Mouse (Mus musculus) small intestine, adult 2 months (tissue): ENCODE data around the gene Acox1. TPM values are rescaled to one million over a fixed set of nuclear protein-coding genes. Genes with fewer than 3 reads are reported as not detected.

Source experiments
- H3K27ac ChIP-seq: fragments of 200-500 bp; 2 replicates; pipeline ENCODE4 v1.5.1; 2012; ENCODE audit warnings: low read depth, low read length, control low read depth, inconsistent platforms; ENCODE audit not compliant: insufficient read depth
- H3K27me3 ChIP-seq: fragments of 200-500 bp; 2 replicates; pipeline ENCODE4 v1.6.1; 2012; ENCODE audit warnings: mild to moderate bottlenecking, moderate library complexity, low read length, inconsistent platforms; ENCODE audit not compliant: control insufficient read depth, insufficient read depth
- H3K36me3 ChIP-seq: fragments of 200-500 bp; 2 replicates; pipeline ENCODE4 v1.6.1; 2012; ENCODE audit warnings: mild to moderate bottlenecking, low read length, control low read depth, inconsistent platforms; ENCODE audit not compliant: control insufficient read depth, insufficient read depth
- H3K4me1 ChIP-seq: fragments of 200-500 bp; 2 replicates; pipeline ENCODE4 v1.6.1; 2012; ENCODE audit warnings: low read length, inconsistent platforms, mixed read lengths; ENCODE audit not compliant: control insufficient read depth, insufficient read depth, insufficient read length
- H3K4me3 ChIP-seq: fragments of 200-500 bp; 2 replicates; pipeline ENCODE4 v1.5.1; 2012; ENCODE audit warnings: low read depth, mild to moderate bottlenecking, control low read depth, inconsistent platforms, low read length, moderate library complexity
- CTCF ChIP-seq: fragments of 200-500 bp; IDR thresholded peaks from 2 replicates; pipeline ENCODE4 v1.5.1; 2012; ENCODE audit warnings: low read depth, mild to moderate bottlenecking, control low read depth, inconsistent platforms, low read length, moderate library complexity, mixed read lengths; ENCODE audit not compliant: insufficient replicate concordance, insufficient read length; ENCODE audit errors: extremely low read depth
- POLR2A ChIP-seq: fragments of 200-500 bp; IDR thresholded peaks from 2 replicates; pipeline ENCODE4 v1.6.1; 2012; ENCODE audit warnings: low read depth, mild to moderate bottlenecking, control low read depth, inconsistent platforms, low read length, moderate library complexity
- whole genome bisulfite sequencing: fragments of 180-500 bp; shearing (Covaris S2); methylation state at CpG from one replicate; pipeline ENCODE4 v1.1.7; 2018; 5-methylcytosine and 5-hydroxymethylcytosine counted together
- polyA plus RNA-seq: library from polyadenylated mRNA; depleted of rRNA; stranded (reverse); fragments of >200 nt; gene quantifications from 2 replicates; pipeline ENCODE4 v1.2.3, GENCODE M21; 2012

Gene Acox1
- polyA plus RNA-seq, 1 experiment: 112 TPM

DNA sequence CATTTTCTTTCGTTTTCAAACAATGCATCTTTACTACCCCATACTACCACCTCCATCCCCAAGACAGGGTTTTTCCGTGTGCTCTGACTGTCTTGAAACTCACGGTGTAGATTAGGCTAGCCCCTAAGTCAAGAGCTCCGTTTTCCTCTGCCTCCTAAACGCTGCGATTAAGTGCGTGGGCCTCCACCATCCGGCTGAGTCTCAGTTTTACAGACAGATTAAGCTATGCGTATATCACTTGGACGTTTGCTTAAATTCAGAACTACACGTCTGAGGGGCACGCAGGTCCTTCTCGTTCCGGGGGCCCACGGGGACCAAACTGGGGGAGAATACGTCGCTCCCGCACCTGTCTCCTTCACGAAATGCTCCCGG is 60.8 kb downstream of the Acox1 start:
- Histone ChIP-seq H3K27ac (no peak overlapping the region), H3K4me1 (peaks cover 8% of the 10 kb centered on the region; the same call in 1 of the 2 replicates), H3K4me3 (peak overlapping the region; percentile 78), H3K36me3 (peaks cover under 1% of the 10 kb centered on the region; the same call in 1 of the 2 replicates), H3K27me3 (no peaks in the 10 kb centered on the region)
- TF ChIP-seq POLR2A (no peak), CTCF (no peak)
- WGBS: under 1% methylated on average over 20 of the region's 20 CpGs

DNA sequence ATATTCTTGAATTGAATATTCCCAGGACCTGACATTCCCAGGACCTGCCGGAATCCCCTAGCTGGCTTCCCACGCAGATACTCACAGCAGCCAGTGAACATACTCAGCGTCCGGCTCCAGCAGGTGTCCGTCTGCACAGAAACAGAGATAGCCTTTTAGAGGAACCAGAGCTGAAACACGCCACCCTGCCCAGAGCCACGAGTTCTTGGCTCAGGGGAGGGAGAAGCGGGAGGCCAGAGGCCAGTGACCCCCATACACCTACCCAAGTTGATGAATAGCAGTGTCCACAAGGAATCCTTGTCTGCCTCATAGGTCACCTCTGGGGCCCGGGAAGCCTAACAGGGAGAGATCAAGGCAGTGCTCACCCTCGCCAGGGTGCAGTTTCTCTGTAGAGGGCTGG is 64.7 kb downstream of the Acox1 start:
- no peak overlapping the region for H3K27ac ChIP-seq
- no peak for TF ChIP-seq POLR2A
- no peak for TF ChIP-seq CTCF
- WGBS: 87% methylated on average over 10 of the region's 10 CpGs
- H3K4me1 ChIP-seq: peaks cover 17% of the 10 kb centered on the region
- no peaks in the 10 kb centered on the region for H3K27me3 ChIP-seq
- no peak overlapping the region for H3K4me3 ChIP-seq
- H3K36me3 ChIP-seq: peaks cover 2% of the 10 kb centered on the region; the same call in 1 of the 2 replicates

GRCm38 (mm10) chr11:116133497-116133896 is 65.3 kb downstream of the Acox1 start:
- 74% methylated on average over 5 of the region's 5 CpGs for WGBS

GRCm38 (mm10) chr11:116132366-116133333 is 66.2 kb downstream of the Acox1 start:
- 80% methylated on average over 16 of the region's 16 CpGs for WGBS

More at GRCm38 (mm10) chr11:116133497-116133896, 65.3 kb downstream of the Acox1 start:
- Histone ChIP-seq H3K27me3 (no peaks in the 10 kb centered on the region), H3K4me3 (no peak overlapping the region), H3K27ac (no peak overlapping the region), H3K4me1 (peaks cover 16% of the 10 kb centered on the region), H3K36me3 (peaks cover 2% of the 10 kb centered on the region; the same call in 1 of the 2 replicates)
- TF ChIP-seq POLR2A: no peak

DNA sequence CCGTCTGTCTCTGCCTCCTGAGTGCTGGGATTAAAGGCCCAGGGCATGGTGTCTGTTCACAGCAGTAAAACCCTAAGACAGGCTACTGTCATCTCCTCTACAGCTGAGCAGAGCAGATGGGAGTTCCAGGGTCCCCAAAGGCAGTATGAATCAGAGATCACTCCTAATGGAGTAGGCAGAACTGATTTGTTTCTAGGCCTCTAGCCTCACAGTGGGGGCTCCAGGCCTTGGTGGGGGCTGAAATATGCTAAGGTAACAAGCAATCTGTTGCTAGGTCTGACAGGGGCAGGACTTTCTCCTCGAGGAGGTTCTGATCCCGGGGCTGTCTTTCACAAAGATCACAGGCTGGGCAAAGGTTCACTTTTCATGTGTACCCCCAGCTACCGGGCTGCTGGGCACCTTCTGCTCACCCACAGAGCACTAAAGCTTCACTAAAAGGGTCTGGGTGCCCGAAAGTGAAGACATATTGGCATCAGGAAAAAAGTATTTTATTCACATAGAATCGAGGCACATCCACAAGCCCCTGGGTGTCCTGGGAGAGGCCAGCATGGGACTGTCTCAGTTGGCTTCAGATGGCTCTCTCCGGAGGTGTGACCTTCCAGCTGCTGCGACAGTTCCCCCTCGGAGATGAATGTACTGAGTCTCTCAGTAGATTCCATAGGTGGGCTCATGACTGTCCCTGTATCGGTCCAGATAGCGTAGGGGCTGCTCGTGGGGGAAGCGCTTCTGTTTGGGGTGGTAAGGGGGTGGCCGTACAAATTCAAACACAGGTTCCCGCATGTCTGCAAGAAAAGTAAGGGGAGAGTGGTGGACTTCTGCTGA is 67.3 kb downstream of the Acox1 start:
- peaks cover 23% of the 10 kb centered on the region for H3K4me1 ChIP-seq
- H3K27me3 ChIP-seq: no peaks in the 10 kb centered on the region
- TF ChIP-seq POLR2A: no peak
- no peak for TF ChIP-seq CTCF
- H3K4me3 ChIP-seq: peak overlapping the region; percentile 73
- 72% methylated on average over 15 of the region's 15 CpGs for WGBS
- H3K36me3 ChIP-seq: peaks cover 14% of the 10 kb centered on the region
- peak overlapping the region; percentile 97 for H3K27ac ChIP-seq

More at GRCm38 (mm10) chr11:116132366-116133333, 66.2 kb downstream of the Acox1 start:
- Histone ChIP-seq H3K36me3 (peaks cover 6% of the 10 kb centered on the region; the same call in 1 of the 2 replicates), H3K4me1 (peaks cover 18% of the 10 kb centered on the region), H3K4me3 (no peak overlapping the region), H3K27ac (no peak overlapping the region), H3K27me3 (no peaks in the 10 kb centered on the region)
- TF ChIP-seq POLR2A (no peak), CTCF (no peak)

GRCm38 (mm10) chr11:116130488-116131205 is 68.2 kb downstream of the Acox1 start, which contains the start of gene Trim65:
Trim65 (minus strand) TSS chr11:116131128.
- WGBS: under 1% methylated on average over 69 of the region's 69 CpGs
- H3K4me1 ChIP-seq: peaks cover 23% of the 10 kb centered on the region
- peak within 1 kb of the TSS; percentile 73 for H3K4me3 ChIP-seq
- H3K36me3 ChIP-seq: peaks cover 24% of the 10 kb centered on the region
- H3K27ac ChIP-seq: peak within 1 kb of the TSS; percentile 97
- H3K27me3 ChIP-seq: no peaks in the 10 kb centered on the region
- peak; percentile 13 for TF ChIP-seq POLR2A
- peak; percentile 60 for TF ChIP-seq CTCF
